Mouse (Mus musculus) limb, embryonic 10.5 days (tissue): ENCODE results near the gene Kcnt2. TPM values are rescaled to one million over a fixed set of nuclear protein-coding genes. Genes with fewer than 3 reads are reported as not detected.

Experiments used
- DNase-seq: peaks from one replicate; pipeline ENCODE4 v3.0.0-alpha.2; 2017; ENCODE audit warnings: low spot score
- H3K27ac ChIP-seq: fragments of 300-500 bp; sonication (generic); 2 replicates; pipeline ENCODE4 v1.5.1; 2016; ENCODE audit warnings: mild to moderate bottlenecking
- H3K27me3 ChIP-seq: fragments of 300-500 bp; sonication (generic); 2 replicates; pipeline ENCODE4 v1.6.1; 2016; ENCODE audit warnings: low read depth, mild to moderate bottlenecking; ENCODE audit not compliant: poor library complexity, severe bottlenecking
- H3K36me3 ChIP-seq: fragments of 300-500 bp; sonication (generic); 2 replicates; pipeline ENCODE4 v1.6.1; 2016; ENCODE audit warnings: mild to moderate bottlenecking, moderate library complexity
- H3K4me1 ChIP-seq: fragments of 300-500 bp; sonication (generic); 2 replicates; pipeline ENCODE4 v1.6.1; 2016
- H3K4me3 ChIP-seq: fragments of 300-500 bp; sonication (generic); 2 replicates; pipeline ENCODE4 v1.5.1; 2016; ENCODE audit warnings: mild to moderate bottlenecking, moderate library complexity
- H3K9me3 ChIP-seq: fragments of 300-500 bp; sonication (generic); replicated peaks from 2 replicates; pipeline ENCODE4 v1.6.1; 2016; ENCODE audit warnings: mild to moderate bottlenecking
- WGBS: fragments of 180-500 bp; shearing (Covaris S2); methylation state at CpG from one replicate; pipeline ENCODE4 v1.1.7; 2016; 5-methylcytosine and 5-hydroxymethylcytosine counted together
- polyA plus RNA-seq: library from polyadenylated mRNA; unstranded; fragments of >200 nt; fragmentation: Nextera tagmentation; extraction: Ambion mirVana; gene quantifications from 2 replicates; pipeline ENCODE4 v1.2.1, GENCODE M21; 2016

Gene Kcnt2
- polyA plus RNA-seq = 0.73 and 1.1 TPM in 2 replicates

DNA sequence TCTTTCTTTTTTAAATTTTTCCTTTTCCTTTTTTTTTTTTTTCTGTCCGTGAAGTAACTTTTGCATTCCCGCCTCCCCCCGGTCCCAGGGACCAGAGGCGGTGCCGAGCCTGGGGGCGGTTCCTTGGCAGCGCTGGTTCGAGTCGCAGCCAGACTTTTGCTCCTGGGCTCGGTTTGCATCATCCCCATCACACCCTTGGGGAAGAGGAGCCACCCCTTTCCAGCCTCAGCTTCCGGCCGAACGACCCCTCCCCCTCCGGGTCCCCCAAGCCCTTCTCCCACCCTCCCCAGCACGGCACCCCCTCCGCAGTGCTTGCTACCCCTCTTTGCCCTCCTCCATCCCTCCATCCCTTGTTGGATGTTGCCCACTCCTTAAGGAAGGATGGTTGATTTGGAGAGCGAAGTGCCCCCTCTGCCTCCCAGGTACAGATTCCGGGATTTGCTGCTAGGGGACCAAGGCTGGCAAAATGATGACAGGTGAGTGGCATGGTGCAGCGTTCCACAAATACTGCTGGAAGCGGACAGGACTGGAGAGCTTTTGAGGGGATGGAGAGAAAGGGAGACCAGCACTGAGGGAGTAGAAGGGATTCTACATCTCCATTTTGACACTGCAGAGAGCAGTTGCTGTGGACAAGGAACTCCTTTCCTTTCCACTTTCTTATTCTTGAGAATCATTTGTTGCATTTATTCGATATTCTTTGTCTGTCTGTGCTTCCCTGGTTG is at the start of gene Kcnt2:
Kcnt2 (plus strand) TSS at position 283 of the 722 bp plus-strand sequence.
- Histone ChIP-seq H3K36me3 (no peaks in the 10 kb centered on the region), H3K4me3 (peak within 1 kb of the TSS; percentile 64), H3K27ac (peak within 1 kb of the TSS; percentile 75), H3K9me3 (no peaks in the 10 kb centered on the region), H3K27me3 (no peaks in the 10 kb centered on the region), H3K4me1 (peaks cover 6% of the 10 kb centered on the region; the same call in 1 of the 2 replicates)
- peak; percentile 40 for DNase-seq
- under 1% methylated on average over 21 of the region's 21 CpGs for WGBS

- DNase-seq = no peak
- no peak overlapping the region for H3K4me3 ChIP-seq
- H3K27me3 ChIP-seq = no peaks in the 10 kb centered on the region
- H3K4me1 ChIP-seq = no peaks in the 10 kb centered on the region
- H3K36me3 ChIP-seq = no peaks in the 10 kb centered on the region
- no peaks in the 10 kb centered on the region for H3K9me3 ChIP-seq
- no peak overlapping the region for H3K27ac ChIP-seq
- WGBS = 91% methylated on average over 2 of the region's 2 CpGs
These were observed 40.6 kb upstream of the Kcnt2 start for GRCm38 (mm10) chr1:140205329-140205728.

- no peaks in the 10 kb centered on the region for H3K27me3 ChIP-seq
- no peaks in the 10 kb centered on the region for H3K9me3 ChIP-seq
- DNase-seq = peak; percentile 35
- 46% methylated on average over 2 of the region's 3 CpGs for whole genome bisulfite sequencing
- H3K4me1 ChIP-seq = no peaks in the 10 kb centered on the region
- no peak overlapping the region for H3K27ac ChIP-seq
- H3K36me3 ChIP-seq = no peaks in the 10 kb centered on the region
- H3K4me3 ChIP-seq = no peak overlapping the region
These were observed 20.7 kb upstream of the Kcnt2 start for GRCm38 (mm10) chr1:140225221-140225620.

- Histone ChIP-seq H3K9me3 (no peaks in the 10 kb centered on the region), H3K27ac (no peak overlapping the region), H3K27me3 (no peaks in the 10 kb centered on the region), H3K4me3 (no peak overlapping the region), H3K36me3 (no peaks in the 10 kb centered on the region), H3K4me1 (no peaks in the 10 kb centered on the region)
- WGBS = 86% methylated on average over 8 of the region's 8 CpGs
- DNase-seq = no peak
These were observed 19.3 kb upstream of the Kcnt2 start for GRCm38 (mm10) chr1:140226673-140227072.

- peaks cover 6% of the 10 kb centered on the region; the same call in 1 of the 2 replicates for H3K4me1 ChIP-seq
- peak overlapping the region; percentile 64 for H3K4me3 ChIP-seq
- no peaks in the 10 kb centered on the region for H3K27me3 ChIP-seq
- DNase-seq = peak; percentile 85
- peak overlapping the region; percentile 75 for H3K27ac ChIP-seq
- WGBS = 1% methylated on average over 17 of the region's 17 CpGs
- H3K36me3 ChIP-seq = no peaks in the 10 kb centered on the region
- H3K9me3 ChIP-seq = no peaks in the 10 kb centered on the region
These were observed 493 bp upstream of the Kcnt2 start for GRCm38 (mm10) chr1:140245465-140245864.

DNA sequence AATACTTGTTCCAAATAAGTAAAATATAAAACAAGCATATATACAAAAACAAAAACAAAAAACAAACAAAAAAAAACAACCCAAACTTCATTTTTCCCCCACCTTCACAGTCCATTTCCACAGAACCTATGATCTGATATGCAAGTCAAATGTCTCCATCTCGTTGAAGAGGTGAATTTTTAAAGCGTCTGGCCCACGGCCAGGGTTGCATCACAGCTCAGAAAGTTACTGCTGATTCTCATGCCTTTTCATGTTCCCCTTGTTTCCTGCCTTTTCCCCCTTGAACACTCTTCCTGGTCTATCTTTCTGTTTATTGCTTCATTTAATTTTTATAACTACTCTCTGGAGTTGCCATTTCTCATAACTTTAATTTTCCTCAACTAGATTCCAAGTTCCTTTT is 18.7 kb downstream of the Kcnt2 start:
- no peak overlapping the region for H3K27ac ChIP-seq
- no peak for DNase-seq
- no peaks in the 10 kb centered on the region for H3K36me3 ChIP-seq
- H3K4me3 ChIP-seq = no peak overlapping the region
- no peaks in the 10 kb centered on the region for H3K27me3 ChIP-seq
- H3K9me3 ChIP-seq = no peaks in the 10 kb centered on the region
- H3K4me1 ChIP-seq = no peaks in the 10 kb centered on the region
- 86% methylated on average over 3 of the region's 3 CpGs for WGBS

DNA sequence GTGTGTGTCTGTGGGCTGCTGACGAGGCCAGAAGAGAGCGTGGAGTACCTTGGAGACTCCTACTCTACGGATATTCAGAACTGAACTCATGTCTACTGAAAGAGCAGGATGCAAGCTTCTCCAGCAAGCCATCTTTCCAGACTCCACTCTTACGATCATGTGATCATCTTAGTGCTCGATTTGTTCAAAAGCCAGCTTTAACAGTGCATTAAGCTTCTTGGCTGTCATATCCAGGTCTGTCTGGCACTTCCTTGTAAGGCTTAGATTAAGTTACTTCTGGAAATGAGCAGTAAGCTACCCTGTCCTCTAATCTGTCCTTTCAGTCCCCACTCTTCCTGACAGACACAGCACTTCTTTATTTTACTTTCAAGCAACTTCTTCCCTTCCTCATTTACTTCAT is 20.1 kb downstream of the Kcnt2 start:
- Histone ChIP-seq H3K4me3 (no peak overlapping the region), H3K27me3 (no peaks in the 10 kb centered on the region), H3K9me3 (no peaks in the 10 kb centered on the region), H3K4me1 (no peaks in the 10 kb centered on the region), H3K36me3 (no peaks in the 10 kb centered on the region), H3K27ac (no peak overlapping the region)
- no peak for DNase-seq
- 99% methylated on average over 5 of the region's 5 CpGs for whole genome bisulfite sequencing

- H3K4me3 ChIP-seq = no peak overlapping the region
- H3K27ac ChIP-seq = no peak overlapping the region
- no peak for DNase-seq
- 82% methylated on average over 8 of the region's 8 CpGs for WGBS
- no peaks in the 10 kb centered on the region for H3K36me3 ChIP-seq
- no peaks in the 10 kb centered on the region for H3K9me3 ChIP-seq
- H3K27me3 ChIP-seq = no peaks in the 10 kb centered on the region
- H3K4me1 ChIP-seq = no peaks in the 10 kb centered on the region
These were observed 20.8 kb downstream of the Kcnt2 start for GRCm38 (mm10) chr1:140266643-140267286.

DNA sequence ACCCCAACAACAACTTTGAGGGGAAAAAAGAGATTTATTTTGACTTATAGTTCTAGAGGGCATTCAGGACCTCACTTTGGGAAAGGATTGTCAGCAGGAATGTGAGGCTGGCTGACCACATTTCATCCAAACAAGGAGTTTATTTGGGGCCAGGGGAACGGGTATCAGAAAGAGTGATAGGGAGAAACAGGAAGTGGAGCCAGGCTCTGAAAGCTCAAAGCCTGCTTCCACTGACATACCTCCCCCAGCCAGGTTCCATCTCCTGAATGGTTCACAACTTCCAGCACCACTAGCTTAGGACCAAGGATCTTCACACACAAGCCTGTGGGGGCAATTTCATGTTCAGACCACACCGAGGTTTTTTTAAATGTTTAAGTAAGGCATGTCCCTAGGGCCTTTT is 21.3 kb downstream of the Kcnt2 start:
- 63% methylated on average over 2 of the region's 2 CpGs for WGBS
- no peak for DNase-seq
- Histone ChIP-seq H3K9me3 (no peaks in the 10 kb centered on the region), H3K27me3 (no peaks in the 10 kb centered on the region), H3K27ac (no peak overlapping the region), H3K36me3 (no peaks in the 10 kb centered on the region), H3K4me3 (no peak overlapping the region), H3K4me1 (no peaks in the 10 kb centered on the region)

DNA sequence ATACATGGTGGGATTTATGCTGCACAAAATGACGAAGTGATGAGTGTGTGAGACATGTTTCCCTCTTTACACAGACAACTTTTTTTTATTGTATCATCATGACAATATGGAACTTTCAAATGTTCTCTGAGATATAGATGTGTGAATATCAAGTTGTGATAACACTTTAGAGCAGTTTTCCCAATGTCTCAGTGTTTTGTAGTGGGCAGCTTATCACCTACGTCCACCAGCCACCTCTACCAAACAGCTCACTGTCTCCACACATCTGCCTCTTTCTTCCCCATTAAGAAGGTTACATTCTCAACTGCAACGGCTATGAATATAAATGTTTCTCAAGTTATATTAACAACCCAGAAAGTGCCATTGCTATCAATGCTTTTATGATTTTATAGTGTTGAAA is 27.7 kb downstream of the Kcnt2 start:
- DNase-seq = no peak
- H3K4me1 ChIP-seq = no peaks in the 10 kb centered on the region
- 85% methylated on average over 3 of the region's 3 CpGs for WGBS
- no peaks in the 10 kb centered on the region for H3K27me3 ChIP-seq
- no peaks in the 10 kb centered on the region for H3K36me3 ChIP-seq
- H3K27ac ChIP-seq = no peak overlapping the region
- H3K9me3 ChIP-seq = no peaks in the 10 kb centered on the region
- no peak overlapping the region for H3K4me3 ChIP-seq

- H3K27ac ChIP-seq = no peak overlapping the region
- no peak for DNase-seq
- no peaks in the 10 kb centered on the region for H3K36me3 ChIP-seq
- H3K27me3 ChIP-seq = no peaks in the 10 kb centered on the region
- H3K4me3 ChIP-seq = no peak overlapping the region
- no peaks in the 10 kb centered on the region for H3K9me3 ChIP-seq
- no peaks in the 10 kb centered on the region for H3K4me1 ChIP-seq
These were observed 29.9 kb downstream of the Kcnt2 start for GRCm38 (mm10) chr1:140275813-140276212.

GRCm38 (mm10) chr1:140293140-140293539 is 47.2 kb downstream of the Kcnt2 start:
- 83% methylated on average over 3 of the region's 3 CpGs for WGBS
- H3K27me3 ChIP-seq = no peaks in the 10 kb centered on the region
- DNase-seq = no peak
- no peaks in the 10 kb centered on the region for H3K4me1 ChIP-seq
- no peaks in the 10 kb centered on the region for H3K9me3 ChIP-seq
- no peak overlapping the region for H3K27ac ChIP-seq
- H3K36me3 ChIP-seq = no peaks in the 10 kb centered on the region
- H3K4me3 ChIP-seq = no peak overlapping the region

DNA sequence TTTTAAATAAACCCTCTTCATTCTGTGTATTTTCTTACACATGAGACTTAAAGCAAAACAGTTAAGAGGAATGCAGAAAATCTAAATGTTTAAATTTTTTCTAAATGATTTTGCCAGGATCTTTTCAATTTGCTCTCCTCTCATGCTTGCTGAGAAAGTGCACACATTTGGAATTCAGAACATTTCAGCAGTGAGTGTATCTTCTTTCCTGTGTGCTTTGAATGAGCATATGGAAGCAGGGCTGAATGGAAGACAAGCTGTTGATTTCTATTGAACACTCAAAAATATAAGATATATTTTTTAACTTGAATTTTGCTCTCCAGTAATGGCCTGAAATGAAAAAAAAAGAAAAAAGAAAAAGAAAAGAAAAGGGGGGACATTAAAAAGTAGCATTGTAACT is 49.5 kb downstream of the Kcnt2 start:
- H3K36me3 ChIP-seq = no peaks in the 10 kb centered on the region
- H3K9me3 ChIP-seq = no peaks in the 10 kb centered on the region
- no peak overlapping the region for H3K27ac ChIP-seq
- H3K27me3 ChIP-seq = no peaks in the 10 kb centered on the region
- H3K4me1 ChIP-seq = no peaks in the 10 kb centered on the region
- H3K4me3 ChIP-seq = no peak overlapping the region
- DNase-seq = no peak
